Mouse (Mus musculus) ES-E14 (cell line): Measurements from ENCODE around the gene Lysmd3. TPM values are rescaled to one million over a fixed set of nuclear protein-coding genes. Genes with fewer than 3 reads are reported as not detected.

Experiments
- DNase-seq: peaks from one replicate; pipeline ENCODE4 v3.0.0-alpha.2; 2013; ENCODE audit warnings: low read depth, low spot score
- H3K27ac ChIP-seq: 2 replicates; pipeline ENCODE4 v1.5.1; 2012; ENCODE audit warnings: low read depth, mild to moderate bottlenecking, low read length, moderate library complexity, mixed read lengths; ENCODE audit not compliant: poor library complexity, insufficient read depth, severe bottlenecking
- H3K36me3 ChIP-seq: 2 replicates; pipeline ENCODE4 v1.6.1; 2012; ENCODE audit warnings: mild to moderate bottlenecking, low read length, moderate library complexity, mixed read lengths; ENCODE audit not compliant: control insufficient read depth, poor library complexity, insufficient read depth, severe bottlenecking
- H3K4me1 ChIP-seq, 2 experiments: fragments of 150-350 bp in 1 of 2; sonication (generic) in 1 of 2; 2 replicates each; pipeline ENCODE4 v1.6.1; 2012; ENCODE audit warnings: low read length in 2 of 2, mild to moderate bottlenecking in 1 of 2, mixed read lengths in 1 of 2; ENCODE audit not compliant: control insufficient read depth in 2 of 2, insufficient read depth in 2 of 2, poor library complexity in 1 of 2
- H3K4me3 ChIP-seq, 2 experiments: fragments of 150-350 bp in 1 of 2; sonication (generic) in 1 of 2; 2 replicates each; pipeline ENCODE4 v1.5.1; 2012; ENCODE audit warnings: low read length in 2 of 2, low read depth in 1 of 2, mild to moderate bottlenecking in 1 of 2, mixed read lengths in 1 of 2; ENCODE audit not compliant: insufficient read depth in 1 of 2, poor library complexity in 1 of 2, severe bottlenecking in 1 of 2
- H3K9ac ChIP-seq: 2 replicates; pipeline ENCODE4 v1.6.1; 2012; ENCODE audit warnings: low read depth, mild to moderate bottlenecking, low read length, mixed read lengths; ENCODE audit not compliant: poor library complexity, insufficient read depth, severe bottlenecking
- H3K9me3 ChIP-seq: fragments of 150-350 bp; sonication (generic); 2 replicates; pipeline ENCODE4 v1.6.1; 2012; ENCODE audit warnings: low read depth, mild to moderate bottlenecking, low read length; ENCODE audit not compliant: control insufficient read depth, insufficient read depth
- CHD2 ChIP-seq: IDR thresholded peaks from 2 replicates; pipeline ENCODE4 v1.6.1; 2014; ENCODE audit warnings: mild to moderate bottlenecking, low read depth, low read length, inconsistent platforms
- HCFC1 ChIP-seq: IDR thresholded peaks from 2 replicates; pipeline ENCODE4 v1.6.1; 2012; ENCODE audit warnings: low read length, inconsistent platforms, borderline replicate concordance; ENCODE audit not compliant: insufficient read depth
- MAFK ChIP-seq: IDR thresholded peaks from 2 replicates; pipeline ENCODE4 v1.6.1; 2014; ENCODE audit warnings: mild to moderate bottlenecking, low read depth, low read length, inconsistent platforms; ENCODE audit not compliant: insufficient read depth
- ZC3H11A ChIP-seq: IDR thresholded peaks from 2 replicates; pipeline ENCODE4 v1.6.1; 2012; ENCODE audit warnings: low read depth, mild to moderate bottlenecking, inconsistent platforms, low read length, borderline replicate concordance
- ZNF384 ChIP-seq: IDR thresholded peaks from 2 replicates; pipeline ENCODE4 v1.6.1; 2012; ENCODE audit warnings: low read depth, low read length, inconsistent platforms
- in situ Hi-C, 2 experiments: fragments of 600-800 bp; cut with MboI; formaldehyde crosslinking; loops; one replicate each; pipeline ENCODE4 v1.15.1; 2025; ENCODE audit warnings: low sequenced_read_pairs in 2 of 2, inconsistent platforms in 1 of 2; ENCODE audit not compliant: unreplicated experiment in 2 of 2
- total RNA-seq: library from RNA; depleted of rRNA; stranded (reverse); fragments of 300-350 nt; gene quantifications from 2 replicates; pipeline ENCODE4 v1.2.3, GENCODE M21; 2012; rRNA removed

The Lysmd3 gene
- total RNA-seq, 1 experiment = 21.2 TPM

DNA sequence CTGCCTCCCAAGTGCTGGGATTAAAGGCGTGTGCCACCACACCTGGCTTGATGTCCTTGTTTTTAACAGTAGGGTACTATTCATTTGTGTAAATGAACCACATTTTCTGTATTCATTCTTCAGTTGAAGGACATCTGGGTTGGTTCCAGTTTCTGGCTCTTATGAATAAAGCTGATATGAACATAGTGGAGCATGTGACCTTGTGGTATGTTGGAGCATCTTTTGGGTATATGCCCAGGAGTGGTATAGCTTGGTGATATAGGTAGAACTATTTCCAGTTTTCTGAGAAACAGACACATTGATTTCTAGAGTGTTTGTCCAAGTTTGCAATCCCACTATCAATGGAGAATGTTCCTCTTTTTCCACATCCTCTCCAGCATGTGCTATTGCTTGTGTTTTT, 56.4 kb downstream of the Lysmd3 start:
- no peak overlapping the region for H3K27ac ChIP-seq
- no peaks in the 10 kb centered on the region for H3K36me3 ChIP-seq
- no peak for DNase-seq
- H3K9me3 ChIP-seq = no peaks in the 10 kb centered on the region
- in situ Hi-C loops = no loop called here
- peaks cover 0 to 7% of the 10 kb centered on the region in 2 experiments; a peak in 2 of 4 replicates for H3K4me1 ChIP-seq
- H3K9ac ChIP-seq = no peak overlapping the region
- H3K4me3 ChIP-seq = no peak overlapping the region
- TF ChIP-seq MAFK (no peak), ZNF384 (no peak), ZC3H11A (no peak), HCFC1 (no peak), CHD2 (no peak)

Other genes with a start within 250 kb of the Lysmd3 start
- 22.0 TPM in 2 replicates for gene Adgrv1, start 24.5 kb upstream of the Lysmd3 start, total RNA-seq
- 38.2 and 45.2 TPM in 2 replicates for gene Polr3g, start 53.4 kb downstream of the Lysmd3 start, total RNA-seq
- 1.3 and 2.0 TPM in 2 replicates for gene Mblac2, start 53.7 kb downstream of the Lysmd3 start, total RNA-seq
- 44.5 and 78.0 TPM in 2 replicates for gene Cetn3, start 125.4 kb downstream of the Lysmd3 start, total RNA-seq